Mouse (Mus musculus) embryo, embryonic 11.5 days (tissue): ENCODE measurements around the gene Hnrnpab.
A peak's percentile ranks its signal among the peaks of the same experiment; 100 is the strongest.

Source experiments
- DNase-seq: peaks from one replicate; pipeline ENCODE4 v3.0.0-alpha.2; 2012; ENCODE audit warnings: low read depth, low spot score

Gene Hnrnpab

GRCm38 (mm10) chr11:51605602-51606446, 823 bp downstream of the Hnrnpab start:
- DNase-seq: peak; percentile 70

- no peak for DNase-seq
Measured at GRCm38 (mm10) chr11:51602253-51602652, 4.4 kb downstream of the Hnrnpab start.

- DNase-seq: no peak
Measured at GRCm38 (mm10) chr11:51597553-51597952, 9.1 kb downstream of the Hnrnpab start.

GRCm38 (mm10) chr11:51595459-51596083, 11.1 kb downstream of the Hnrnpab start:
- DNase-seq: no peak

GRCm38 (mm10) chr11:51594715-51595350, 11.8 kb downstream of the Hnrnpab start:
- DNase-seq: no peak

- no peak for DNase-seq
Measured at GRCm38 (mm10) chr11:51593849-51594248, 12.8 kb downstream of the Hnrnpab start.

- DNase-seq: no peak
Measured at GRCm38 (mm10) chr11:51593368-51593767, 13.3 kb downstream of the Hnrnpab start.

GRCm38 (mm10) chr11:51591915-51592314, 14.7 kb downstream of the Hnrnpab start:
- DNase-seq: no peak

GRCm38 (mm10) chr11:51591168-51591567, 15.5 kb downstream of the Hnrnpab start:
- no peak for DNase-seq

GRCm38 (mm10) chr11:51590002-51590401, 16.6 kb downstream of the Hnrnpab start:
- no peak for DNase-seq

GRCm38 (mm10) chr11:51588833-51589232, 17.8 kb downstream of the Hnrnpab start:
- DNase-seq: no peak

- DNase-seq: no peak
Measured at GRCm38 (mm10) chr11:51587059-51587458, 19.6 kb downstream of the Hnrnpab start.

- DNase-seq: no peak
Measured at GRCm38 (mm10) chr11:51586411-51586810, 20.2 kb downstream of the Hnrnpab start.

GRCm38 (mm10) chr11:51585608-51586252, 20.9 kb downstream of the Hnrnpab start:
- DNase-seq: no peak

- peak; percentile 97 for DNase-seq
Measured at GRCm38 (mm10) chr11:51584431-51585248, 22.0 kb downstream of the Hnrnpab start, which contains the start of gene Phykpl. Phykpl (plus strand) TSS chr11:51584757.

GRCm38 (mm10) chr11:51584057-51584430, 22.6 kb downstream of the Hnrnpab start:
- no peak for DNase-seq

GRCm38 (mm10) chr11:51582713-51583112, 23.9 kb downstream of the Hnrnpab start:
- peak; percentile 73 for DNase-seq

GRCm38 (mm10) chr11:51579024-51579423, 27.6 kb downstream of the Hnrnpab start:
- DNase-seq: no peak

- no peak for DNase-seq
Measured at GRCm38 (mm10) chr11:51577587-51577986, 29.1 kb downstream of the Hnrnpab start.

GRCm38 (mm10) chr11:51576454-51576853, 30.2 kb downstream of the Hnrnpab start:
- DNase-seq: no peak

GRCm38 (mm10) chr11:51568801-51569200, 37.8 kb downstream of the Hnrnpab start:
- DNase-seq: no peak
